Mouse (Mus musculus): ENCODE measurements around the gene Fbxl8. TPM values are rescaled to one million over a fixed set of nuclear protein-coding genes. Genes with fewer than 3 reads are reported as not detected.

Fbxl8 gene
- polyA plus RNA-seq, 1 experiment from 2014 or later: 2.9 TPM

DNA sequence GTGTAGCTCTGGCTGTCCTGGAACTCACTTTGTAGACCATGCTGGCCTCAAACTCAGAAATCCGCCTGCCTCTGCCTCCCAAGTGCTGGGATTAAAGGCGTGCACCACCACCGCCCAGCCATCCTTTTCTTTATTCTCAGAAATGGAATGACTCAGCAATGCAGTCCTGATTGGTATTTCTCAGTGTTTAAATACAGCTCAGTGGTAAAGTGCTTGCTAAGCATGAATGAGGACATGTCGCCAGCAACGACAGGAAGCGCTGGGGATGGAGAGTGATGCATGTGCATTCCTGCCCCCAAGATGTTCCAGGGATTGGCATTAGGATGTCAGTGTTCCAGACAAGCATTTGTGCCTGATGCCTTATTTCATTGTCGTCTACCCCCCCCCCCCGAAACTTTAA, 38.9 kb downstream of the Fbxl8 start:
- Histone ChIP-seq H3K9me3 (ENCODE audit: control insufficient read depth, low read length) (no peaks in the 10 kb centered on the region), H3K36me3 (ENCODE audit: control insufficient read depth, insufficient read depth, low read length) (peaks cover 69% of the 10 kb centered on the region), H3K4me3 (ENCODE audit: low read depth, low read length) (no peak overlapping the region), H3K27ac (replicated peaks; ENCODE audit: low read depth, low read length) (no peak overlapping the region), H3K9ac (ENCODE audit: low read depth, low read length) (no peak overlapping the region), H3K27me3 (replicated peaks; ENCODE audit: control insufficient read depth, insufficient read depth, low read length) (no peaks in the 10 kb centered on the region), H3K4me2 (ENCODE audit: low read depth, low read length) (no peak overlapping the region), H3K4me1 (ENCODE audit: control insufficient read depth, insufficient read depth, low read length) (peaks cover 18% of the 10 kb centered on the region)
- 84% methylated on average over 8 of the region's 8 CpGs for WGBS
- DNase-seq (ENCODE audit: low spot score) (no peak), ATAC-seq (ENCODE audit: low read depth) (no peak)

DNA sequence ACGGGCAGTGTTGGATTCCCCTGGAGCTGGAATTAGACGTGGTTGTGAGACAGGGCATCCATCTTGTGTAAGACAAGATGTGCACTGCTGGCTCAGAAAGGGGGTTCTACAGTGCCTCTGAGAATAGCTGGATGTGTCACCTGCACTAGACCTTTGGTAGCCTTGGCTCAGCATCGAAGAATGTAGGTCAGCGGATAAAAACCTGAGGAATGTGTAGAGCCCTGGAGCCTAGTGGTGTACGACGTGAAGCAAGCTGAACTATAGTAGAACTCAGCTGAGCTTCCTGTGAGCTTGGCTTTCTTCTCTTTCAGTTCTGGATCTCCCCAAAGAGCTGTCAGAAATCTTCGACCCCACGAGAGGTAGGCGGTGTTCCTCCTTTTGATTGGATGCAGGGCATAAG, 39.4 kb downstream of the Fbxl8 start:
- Histone ChIP-seq H3K4me3 (ENCODE audit: low read depth, low read length) (no peak overlapping the region), H3K4me2 (ENCODE audit: low read depth, low read length) (no peak overlapping the region), H3K27ac (replicated peaks; ENCODE audit: low read depth, low read length) (no peak overlapping the region), H3K36me3 (ENCODE audit: control insufficient read depth, insufficient read depth, low read length) (peaks cover 70% of the 10 kb centered on the region), H3K4me1 (ENCODE audit: control insufficient read depth, insufficient read depth, low read length) (peaks cover 13% of the 10 kb centered on the region), H3K27me3 (replicated peaks; ENCODE audit: control insufficient read depth, insufficient read depth, low read length) (no peaks in the 10 kb centered on the region), H3K9ac (ENCODE audit: low read depth, low read length) (no peak overlapping the region), H3K9me3 (ENCODE audit: control insufficient read depth, low read length) (no peaks in the 10 kb centered on the region)
- WGBS: 72% methylated on average over 9 of the region's 9 CpGs
- no peak for DNase-seq (ENCODE audit: low spot score)
- ATAC-seq (ENCODE audit: low read depth): no peak

DNA sequence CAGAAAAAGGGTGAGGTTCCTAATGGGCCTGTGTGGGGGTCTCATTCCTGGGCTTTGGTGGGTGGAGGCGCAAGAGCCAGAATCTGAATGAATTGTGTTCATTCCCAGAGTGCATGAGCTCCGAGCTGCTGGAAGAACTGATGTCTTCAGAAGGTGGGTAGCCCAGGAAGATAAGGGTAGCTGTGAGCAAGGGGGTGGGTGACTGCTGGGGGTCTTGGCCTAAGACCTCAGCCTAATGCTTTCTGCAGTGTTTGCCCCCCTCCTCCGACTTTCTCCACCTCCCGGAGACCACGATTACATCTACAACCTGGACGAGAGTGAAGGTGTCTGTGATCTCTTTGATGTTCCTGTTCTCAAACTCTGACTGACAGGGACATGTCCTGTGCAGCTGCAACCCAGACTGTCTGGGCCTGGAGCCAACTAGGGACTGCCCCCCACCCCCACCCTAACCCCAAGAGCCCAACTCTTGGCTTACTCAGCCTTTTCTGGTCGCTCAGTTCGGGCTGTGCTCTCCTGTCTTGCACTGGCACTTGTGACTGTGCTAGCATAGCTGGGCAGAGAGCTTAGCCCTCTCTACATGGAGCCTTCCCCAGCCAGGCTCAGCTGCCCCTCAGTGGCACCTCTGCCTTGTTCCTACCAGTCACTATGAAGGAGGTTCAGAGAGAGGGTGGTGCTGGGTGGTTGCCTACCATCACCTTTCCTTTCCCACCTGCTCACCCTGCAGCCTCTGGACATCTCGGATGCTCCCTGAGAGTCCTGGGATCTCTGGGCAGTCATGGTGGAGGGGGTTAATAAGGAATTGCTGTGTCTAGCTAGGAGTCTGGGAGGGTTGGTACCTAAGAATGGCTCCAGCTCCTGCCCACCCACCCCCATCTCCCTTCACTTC, 40.1 kb downstream of the Fbxl8 start:
- peak overlapping the region; percentile 80; the same call in 1 of the 2 replicates for H3K4me2 ChIP-seq (ENCODE audit: low read depth, low read length)
- peak; percentile 56 for DNase-seq (ENCODE audit: low spot score)

DNA sequence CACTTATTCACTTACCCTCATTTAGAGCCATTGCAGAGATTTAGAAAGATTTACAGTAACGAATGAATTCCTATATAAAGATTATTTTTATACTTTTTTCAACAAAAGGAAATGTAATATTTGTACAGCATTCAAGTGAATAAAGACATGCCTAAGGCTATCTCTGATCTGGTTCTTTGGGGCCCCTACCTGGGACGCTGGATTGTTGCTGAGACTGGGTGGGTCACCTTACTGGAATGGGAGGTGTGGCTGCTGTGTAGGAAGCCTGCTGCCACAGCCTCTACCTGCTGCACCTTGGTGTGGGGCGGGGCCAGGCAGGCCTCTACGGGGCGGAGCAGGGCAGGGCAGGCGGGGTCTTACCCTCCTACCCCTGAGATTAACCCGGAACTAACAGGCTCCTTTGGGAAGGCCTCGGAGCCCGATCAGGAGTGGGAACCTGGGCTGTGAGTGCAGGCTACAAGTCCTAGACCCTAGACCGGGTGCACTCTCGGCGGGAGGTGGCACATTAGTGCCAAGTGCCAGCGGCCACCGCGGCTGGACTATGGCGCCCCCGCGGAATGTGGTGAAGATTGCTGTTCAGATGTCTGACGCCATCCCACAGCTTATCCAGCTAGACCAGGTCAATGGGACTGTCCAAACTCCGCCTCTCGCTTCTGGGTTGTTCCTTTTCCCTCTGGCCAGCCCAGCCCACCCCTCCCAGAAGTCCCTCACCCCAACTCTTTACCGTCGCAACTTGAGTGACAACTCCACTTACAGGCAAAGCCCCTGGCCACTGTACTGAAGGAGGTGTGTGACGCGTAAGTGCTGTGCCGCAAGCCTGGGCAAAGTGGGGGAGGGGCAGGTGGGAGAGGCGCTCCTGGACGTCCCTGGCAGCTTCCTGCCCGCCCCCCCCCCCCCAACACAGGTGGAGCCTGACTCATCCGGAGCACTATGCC, 41.0 kb downstream of the Fbxl8 start, which contains the start of gene Elmo3:
Gene Elmo3 (plus strand): TSS at position 391 of the 935 bp plus-strand sequence.
- H3K4me1 ChIP-seq (ENCODE audit: control insufficient read depth, insufficient read depth, low read length): peaks cover 11% of the 10 kb centered on the region
- H3K27ac ChIP-seq (replicated peaks; ENCODE audit: low read depth, low read length): peak within 1 kb of the TSS; percentile 82
- H3K9me3 ChIP-seq (ENCODE audit: control insufficient read depth, low read length): no peaks in the 10 kb centered on the region
- H3K4me3 ChIP-seq (ENCODE audit: low read depth, low read length): peak within 1 kb of the TSS; percentile 41
- no peaks in the 10 kb centered on the region for H3K27me3 ChIP-seq (replicated peaks; ENCODE audit: control insufficient read depth, insufficient read depth, low read length)
- peak; percentile 85 for DNase-seq (ENCODE audit: low spot score)
- ATAC-seq (ENCODE audit: low read depth): peak; percentile 90
- H3K36me3 ChIP-seq (ENCODE audit: control insufficient read depth, insufficient read depth, low read length): peaks cover 70% of the 10 kb centered on the region
- 4% methylated on average over 25 of the region's 30 CpGs for WGBS
- peak within 1 kb of the TSS; percentile 80 for H3K4me2 ChIP-seq (ENCODE audit: low read depth, low read length)
- H3K9ac ChIP-seq (ENCODE audit: low read depth, low read length): peak within 1 kb of the TSS; percentile 61

More for the DNA sequence above, 40.1 kb downstream of the Fbxl8 start:
- Histone ChIP-seq H3K27ac (replicated peaks; ENCODE audit: low read depth, low read length) (peak overlapping the region; percentile 82), H3K4me3 (ENCODE audit: low read depth, low read length) (no peak overlapping the region), H3K9ac (ENCODE audit: low read depth, low read length) (no peak overlapping the region), H3K27me3 (replicated peaks; ENCODE audit: control insufficient read depth, insufficient read depth, low read length) (no peaks in the 10 kb centered on the region), H3K4me1 (ENCODE audit: control insufficient read depth, insufficient read depth, low read length) (peaks cover 11% of the 10 kb centered on the region), H3K36me3 (ENCODE audit: control insufficient read depth, insufficient read depth, low read length) (peaks cover 70% of the 10 kb centered on the region), H3K9me3 (ENCODE audit: control insufficient read depth, low read length) (no peaks in the 10 kb centered on the region)
- 57% methylated on average over 9 of the region's 9 CpGs for WGBS
- ATAC-seq (ENCODE audit: low read depth): peak; percentile 5; the same call in 1 of the 2 replicates

DNA sequence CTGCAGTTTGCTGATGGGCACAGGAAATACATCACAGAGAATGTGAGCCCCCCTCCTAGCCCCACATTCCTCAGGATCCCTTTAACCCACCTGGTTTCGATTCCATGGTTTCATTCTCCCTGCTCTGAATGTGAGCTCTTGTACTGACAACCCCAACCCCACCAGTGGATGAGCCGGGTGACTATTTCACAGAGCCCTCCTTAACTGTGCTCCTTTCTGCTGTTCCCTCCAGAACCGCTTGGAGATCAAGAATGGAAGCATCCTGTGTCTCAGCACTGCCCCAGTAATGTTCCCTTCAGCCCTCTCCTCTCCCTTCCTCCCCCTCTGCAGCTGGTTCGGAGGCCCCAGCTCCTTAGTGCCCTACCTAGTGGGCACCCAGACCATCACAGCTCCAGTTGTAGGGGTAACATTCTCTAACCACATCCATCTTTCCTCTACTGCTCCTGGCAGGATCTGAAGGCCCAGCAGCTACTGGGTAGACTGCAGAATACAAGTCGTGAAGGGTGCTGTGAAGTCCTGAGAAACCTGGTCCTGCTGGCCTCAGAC, 41.8 kb downstream of the Fbxl8 start:
- H3K9me3 ChIP-seq (ENCODE audit: control insufficient read depth, low read length): no peaks in the 10 kb centered on the region
- H3K4me1 ChIP-seq (ENCODE audit: control insufficient read depth, insufficient read depth, low read length): peaks cover 11% of the 10 kb centered on the region
- peaks cover 70% of the 10 kb centered on the region for H3K36me3 ChIP-seq (ENCODE audit: control insufficient read depth, insufficient read depth, low read length)
- peak overlapping the region; percentile 61 for H3K9ac ChIP-seq (ENCODE audit: low read depth, low read length)
- DNase-seq (ENCODE audit: low spot score): no peak
- peak overlapping the region; percentile 41 for H3K4me3 ChIP-seq (ENCODE audit: low read depth, low read length)
- 27% methylated on average over 5 of the region's 5 CpGs for WGBS
- H3K27ac ChIP-seq (replicated peaks; ENCODE audit: low read depth, low read length): peak overlapping the region; percentile 82
- H3K27me3 ChIP-seq (replicated peaks; ENCODE audit: control insufficient read depth, insufficient read depth, low read length): no peaks in the 10 kb centered on the region
- ATAC-seq (ENCODE audit: low read depth): peak; percentile 23
- H3K4me2 ChIP-seq (ENCODE audit: low read depth, low read length): peak overlapping the region; percentile 80

DNA sequence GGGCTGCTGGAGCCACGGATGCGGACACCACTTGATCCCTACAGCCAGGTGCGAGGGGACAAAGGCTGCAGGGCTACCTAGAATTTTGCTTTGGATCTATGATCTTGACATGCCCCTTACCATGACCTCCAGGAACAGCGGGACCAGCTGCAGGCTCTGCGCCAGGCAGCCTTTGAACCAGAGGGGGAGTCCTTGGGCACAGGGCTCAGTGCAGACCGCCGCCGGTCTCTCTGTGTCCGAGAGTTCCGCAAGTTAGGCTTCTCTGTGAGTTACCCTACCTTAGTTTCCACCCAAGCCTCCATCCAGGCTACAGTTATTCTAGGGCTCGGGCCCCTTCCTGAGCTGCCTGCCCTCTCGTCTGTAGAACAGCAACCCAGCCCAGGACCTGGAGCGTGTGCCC, 43.2 kb downstream of the Fbxl8 start:
- peaks cover 70% of the 10 kb centered on the region for H3K36me3 ChIP-seq (ENCODE audit: control insufficient read depth, insufficient read depth, low read length)

DNA sequence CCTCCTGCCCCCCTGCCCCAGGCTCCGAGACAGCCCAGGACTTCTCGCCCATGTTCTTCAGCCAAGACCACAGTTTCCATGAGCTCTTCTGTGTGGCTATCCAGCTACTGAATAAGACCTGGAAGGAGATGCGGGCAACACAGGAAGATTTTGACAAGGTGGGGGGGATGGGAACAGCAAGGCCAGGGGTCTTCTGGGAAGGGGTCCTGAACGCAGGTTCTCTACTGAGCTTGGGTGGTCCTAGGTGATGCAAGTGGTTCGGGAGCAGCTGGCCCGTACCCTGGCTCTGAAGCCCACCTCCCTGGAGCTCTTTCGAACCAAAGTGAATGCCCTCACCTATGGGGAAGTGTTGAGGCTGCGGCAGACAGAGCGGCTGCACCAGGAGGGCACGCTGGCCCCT, 44.0 kb downstream of the Fbxl8 start:
- DNase-seq (ENCODE audit: low spot score): no peak
- Histone ChIP-seq H3K4me3 (ENCODE audit: low read depth, low read length) (no peak overlapping the region), H3K9ac (ENCODE audit: low read depth, low read length) (no peak overlapping the region), H3K27ac (replicated peaks; ENCODE audit: low read depth, low read length) (no peak overlapping the region), H3K27me3 (replicated peaks; ENCODE audit: control insufficient read depth, insufficient read depth, low read length) (no peaks in the 10 kb centered on the region), H3K4me2 (ENCODE audit: low read depth, low read length) (no peak overlapping the region), H3K4me1 (ENCODE audit: control insufficient read depth, insufficient read depth, low read length) (peaks cover 11% of the 10 kb centered on the region), H3K9me3 (ENCODE audit: control insufficient read depth, low read length) (no peaks in the 10 kb centered on the region), H3K36me3 (ENCODE audit: control insufficient read depth, insufficient read depth, low read length) (peaks cover 71% of the 10 kb centered on the region)
- 91% methylated on average over 10 of the region's 10 CpGs for WGBS
- no peak for ATAC-seq (ENCODE audit: low read depth)

More for the DNA sequence above, 43.2 kb downstream of the Fbxl8 start:
- H3K27me3 ChIP-seq (replicated peaks; ENCODE audit: control insufficient read depth, insufficient read depth, low read length): no peaks in the 10 kb centered on the region
- ATAC-seq (ENCODE audit: low read depth) (no peak), DNase-seq (ENCODE audit: low spot score) (no peak)
- H3K9ac ChIP-seq (ENCODE audit: low read depth, low read length): no peak overlapping the region
- 90% methylated on average over 13 of the region's 13 CpGs for WGBS
- no peaks in the 10 kb centered on the region for H3K9me3 ChIP-seq (ENCODE audit: control insufficient read depth, low read length)
- no peak overlapping the region for H3K4me3 ChIP-seq (ENCODE audit: low read depth, low read length)
- no peak overlapping the region for H3K27ac ChIP-seq (replicated peaks; ENCODE audit: low read depth, low read length)
- H3K4me1 ChIP-seq (ENCODE audit: control insufficient read depth, insufficient read depth, low read length): peaks cover 11% of the 10 kb centered on the region
- no peak overlapping the region for H3K4me2 ChIP-seq (ENCODE audit: low read depth, low read length)

DNA sequence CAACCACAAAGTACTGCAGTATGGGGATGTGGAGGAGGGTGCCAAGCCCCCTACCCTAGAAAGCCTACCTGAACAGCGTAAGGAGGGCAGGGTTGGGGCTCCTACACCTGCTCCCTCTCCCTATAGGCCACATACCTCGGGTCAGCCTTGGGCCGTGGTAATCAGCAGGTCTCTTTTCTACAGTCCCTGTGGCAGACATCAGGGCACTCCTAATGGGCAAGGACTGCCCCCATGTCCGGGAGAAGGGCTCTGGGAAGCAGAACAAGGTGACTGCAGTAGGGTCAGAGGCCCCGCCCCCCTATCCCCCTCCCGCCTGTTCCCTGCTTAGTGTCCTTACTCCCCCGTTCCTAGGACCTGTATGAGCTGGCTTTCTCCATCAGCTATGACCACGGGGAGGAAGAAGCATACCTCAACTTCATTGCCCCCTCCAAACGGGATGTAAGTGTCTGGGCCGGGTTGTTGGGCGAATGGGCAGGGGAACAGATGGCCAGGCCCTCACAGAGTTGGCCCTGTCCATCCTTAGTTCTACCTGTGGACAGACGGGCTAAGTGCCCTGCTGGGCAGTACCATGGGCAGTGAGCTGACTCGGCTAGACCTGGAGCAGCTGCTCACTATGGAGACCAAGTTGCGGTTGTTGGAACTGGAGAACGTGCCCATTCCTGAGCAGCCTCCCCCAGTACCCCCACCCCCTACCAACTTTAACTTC, 44.8 kb downstream of the Fbxl8 start:
- Histone ChIP-seq H3K4me2 (ENCODE audit: low read depth, low read length) (no peak overlapping the region), H3K9me3 (ENCODE audit: control insufficient read depth, low read length) (no peaks in the 10 kb centered on the region), H3K27me3 (replicated peaks; ENCODE audit: control insufficient read depth, insufficient read depth, low read length) (no peaks in the 10 kb centered on the region), H3K27ac (replicated peaks; ENCODE audit: low read depth, low read length) (no peak overlapping the region), H3K4me1 (ENCODE audit: control insufficient read depth, insufficient read depth, low read length) (peaks cover 11% of the 10 kb centered on the region), H3K9ac (ENCODE audit: low read depth, low read length) (no peak overlapping the region), H3K4me3 (ENCODE audit: low read depth, low read length) (no peak overlapping the region), H3K36me3 (ENCODE audit: control insufficient read depth, insufficient read depth, low read length) (peaks cover 70% of the 10 kb centered on the region)
- WGBS: 78% methylated on average over 15 of the region's 15 CpGs
- ATAC-seq (ENCODE audit: low read depth) (no peak), DNase-seq (ENCODE audit: low spot score) (no peak)
